Mouse (Mus musculus): ENCODE data around the gene Gipc1. TPM values are rescaled to one million over a fixed set of nuclear protein-coding genes. Genes with fewer than 3 reads are reported as not detected.
A peak's percentile ranks its signal among the peaks of the same experiment; 100 is the strongest.

The Gipc1 gene
- polyA plus RNA-seq (2014; fragmentation: Nextera tagmentation; extraction: Ambion mirVana): 107 and 131 TPM in 2 replicates

- Histone ChIP-seq H3K9me3 (ENCODE audit: control insufficient read depth, low read length) (no peaks in the 10 kb centered on the region; the same call in 1 of the 2 replicates), H3K4me3 (ENCODE audit: low read depth, low read length) (peak within 1 kb of the TSS; percentile 83), H3K4me2 (ENCODE audit: low read depth, low read length) (peak within 1 kb of the TSS; percentile 71), H3K4me1 (ENCODE audit: control insufficient read depth, insufficient read depth, low read length) (peaks cover 11% of the 10 kb centered on the region; the same call in 1 of the 2 replicates), H3K9ac (ENCODE audit: low read depth, low read length) (peak within 1 kb of the TSS; percentile 86), H3K27ac (replicated peaks; ENCODE audit: low read depth, low read length) (peak within 1 kb of the TSS; percentile 78), H3K27me3 (replicated peaks; ENCODE audit: control insufficient read depth, insufficient read depth, low read length) (no peaks in the 10 kb centered on the region), H3K36me3 (ENCODE audit: control insufficient read depth, insufficient read depth, low read length) (peaks cover 10% of the 10 kb centered on the region; the same call in 1 of the 2 replicates)
- WGBS: 6% methylated on average over 33 of the region's 50 CpGs
- peak; percentile 99 for DNase-seq (ENCODE audit: low spot score)
- ATAC-seq (ENCODE audit: low read depth): peak; percentile 98
Measured at GRCm38 (mm10) chr8:83652030-83652743, at the start of gene Gipc1. Gene Gipc1, plus strand, starts transcription at chr8:83652677.

- peak; percentile 98 for ATAC-seq (ENCODE audit: low read depth)
- 0% methylated on average over 36 of the region's 69 CpGs for WGBS
Measured at GRCm38 (mm10) chr8:83607661-83608397, 44.6 kb upstream of the Gipc1 start, which contains the start of the genes Tecr and Dnajb1. Gene Tecr, minus strand, starts transcription at chr8:83607971. Gene Dnajb1, plus strand, starts transcription at chr8:83608193.

GRCm38 (mm10) chr8:83608398-83608829, 44.1 kb upstream of the Gipc1 start:
- Histone ChIP-seq H3K4me3 (ENCODE audit: low read depth, low read length) (peak overlapping the region; percentile 89), H3K9me3 (ENCODE audit: control insufficient read depth, low read length) (no peaks in the 10 kb centered on the region), H3K4me2 (ENCODE audit: low read depth, low read length) (peak overlapping the region; percentile 86), H3K4me1 (ENCODE audit: control insufficient read depth, insufficient read depth, low read length) (peaks cover 16% of the 10 kb centered on the region), H3K27ac (replicated peaks; ENCODE audit: low read depth, low read length) (peak overlapping the region; percentile 99), H3K9ac (ENCODE audit: low read depth, low read length) (peak overlapping the region; percentile 93), H3K36me3 (ENCODE audit: control insufficient read depth, insufficient read depth, low read length) (peaks cover 38% of the 10 kb centered on the region), H3K27me3 (replicated peaks; ENCODE audit: control insufficient read depth, insufficient read depth, low read length) (no peaks in the 10 kb centered on the region)
- ATAC-seq (ENCODE audit: low read depth) (peak; percentile 78), DNase-seq (ENCODE audit: low spot score) (peak; percentile 93)
- WGBS: under 1% methylated on average over 43 of the region's 51 CpGs

More at GRCm38 (mm10) chr8:83607661-83608397, 44.6 kb upstream of the Gipc1 start, which contains the start of the genes Tecr and Dnajb1:
- Histone ChIP-seq H3K9ac (ENCODE audit: low read depth, low read length) (peak within 1 kb of the TSS; percentile 93), H3K4me2 (ENCODE audit: low read depth, low read length) (peak within 1 kb of the TSS; percentile 86), H3K4me1 (ENCODE audit: control insufficient read depth, insufficient read depth, low read length) (peaks cover 16% of the 10 kb centered on the region), H3K4me3 (ENCODE audit: low read depth, low read length) (peak within 1 kb of the TSS; percentile 89), H3K27ac (replicated peaks; ENCODE audit: low read depth, low read length) (peak within 1 kb of the TSS; percentile 99), H3K9me3 (ENCODE audit: control insufficient read depth, low read length) (no peaks in the 10 kb centered on the region), H3K27me3 (replicated peaks; ENCODE audit: control insufficient read depth, insufficient read depth, low read length) (no peaks in the 10 kb centered on the region), H3K36me3 (ENCODE audit: control insufficient read depth, insufficient read depth, low read length) (peaks cover 35% of the 10 kb centered on the region)
- peak; percentile 99 for DNase-seq (ENCODE audit: low spot score)

- Histone ChIP-seq H3K4me1 (ENCODE audit: control insufficient read depth, insufficient read depth, low read length) (peaks cover 16% of the 10 kb centered on the region), H3K4me2 (ENCODE audit: low read depth, low read length) (peak overlapping the region; percentile 86)
- WGBS: 26% methylated on average over 9 of the region's 9 CpGs
Measured at GRCm38 (mm10) chr8:83609086-83609485, 43.4 kb upstream of the Gipc1 start.

GRCm38 (mm10) chr8:83609547-83610180, 42.8 kb upstream of the Gipc1 start:
- peak overlapping the region; percentile 99; the same call in 1 of the 2 replicates for H3K27ac ChIP-seq (replicated peaks; ENCODE audit: low read depth, low read length)
- ATAC-seq (ENCODE audit: low read depth): no peak
- H3K36me3 ChIP-seq (ENCODE audit: control insufficient read depth, insufficient read depth, low read length): peaks cover 38% of the 10 kb centered on the region

More at GRCm38 (mm10) chr8:83609086-83609485, 43.4 kb upstream of the Gipc1 start:
- peak overlapping the region; percentile 99 for H3K27ac ChIP-seq (replicated peaks; ENCODE audit: low read depth, low read length)
- peak overlapping the region; percentile 93 for H3K9ac ChIP-seq (ENCODE audit: low read depth, low read length)
- H3K27me3 ChIP-seq (replicated peaks; ENCODE audit: control insufficient read depth, insufficient read depth, low read length): no peaks in the 10 kb centered on the region
- DNase-seq (ENCODE audit: low spot score): no peak
- peaks cover 38% of the 10 kb centered on the region for H3K36me3 ChIP-seq (ENCODE audit: control insufficient read depth, insufficient read depth, low read length)
- no peak for ATAC-seq (ENCODE audit: low read depth)
- peak overlapping the region; percentile 89 for H3K4me3 ChIP-seq (ENCODE audit: low read depth, low read length)
- no peaks in the 10 kb centered on the region for H3K9me3 ChIP-seq (ENCODE audit: control insufficient read depth, low read length)

GRCm38 (mm10) chr8:83611921-83612320, 40.6 kb upstream of the Gipc1 start:
- H3K36me3 ChIP-seq (ENCODE audit: control insufficient read depth, insufficient read depth, low read length): peaks cover 38% of the 10 kb centered on the region
- H3K27me3 ChIP-seq (replicated peaks; ENCODE audit: control insufficient read depth, insufficient read depth, low read length): no peaks in the 10 kb centered on the region
- ATAC-seq (ENCODE audit: low read depth) (no peak), DNase-seq (ENCODE audit: low spot score) (no peak)
- WGBS: 95% methylated on average over 4 of the region's 4 CpGs
- no peak overlapping the region for H3K9ac ChIP-seq (ENCODE audit: low read depth, low read length)
- H3K4me3 ChIP-seq (ENCODE audit: low read depth, low read length): no peak overlapping the region
- H3K9me3 ChIP-seq (ENCODE audit: control insufficient read depth, low read length): no peaks in the 10 kb centered on the region
- H3K4me2 ChIP-seq (ENCODE audit: low read depth, low read length): no peak overlapping the region
- H3K4me1 ChIP-seq (ENCODE audit: control insufficient read depth, insufficient read depth, low read length): peaks cover 15% of the 10 kb centered on the region
- H3K27ac ChIP-seq (replicated peaks; ENCODE audit: low read depth, low read length): no peak overlapping the region

More at GRCm38 (mm10) chr8:83609547-83610180, 42.8 kb upstream of the Gipc1 start:
- peaks cover 16% of the 10 kb centered on the region for H3K4me1 ChIP-seq (ENCODE audit: control insufficient read depth, insufficient read depth, low read length)
- WGBS: 92% methylated on average over 10 of the region's 10 CpGs
- peak overlapping the region; percentile 89 for H3K4me3 ChIP-seq (ENCODE audit: low read depth, low read length)
- H3K27me3 ChIP-seq (replicated peaks; ENCODE audit: control insufficient read depth, insufficient read depth, low read length): no peaks in the 10 kb centered on the region
- peak overlapping the region; percentile 93 for H3K9ac ChIP-seq (ENCODE audit: low read depth, low read length)
- H3K9me3 ChIP-seq (ENCODE audit: control insufficient read depth, low read length): no peaks in the 10 kb centered on the region
- no peak for DNase-seq (ENCODE audit: low spot score)
- peak overlapping the region; percentile 86 for H3K4me2 ChIP-seq (ENCODE audit: low read depth, low read length)

GRCm38 (mm10) chr8:83613695-83614094, 38.8 kb upstream of the Gipc1 start:
- peaks cover 38% of the 10 kb centered on the region for H3K36me3 ChIP-seq (ENCODE audit: control insufficient read depth, insufficient read depth, low read length)
- H3K9ac ChIP-seq (ENCODE audit: low read depth, low read length): no peak overlapping the region
- no peaks in the 10 kb centered on the region for H3K27me3 ChIP-seq (replicated peaks; ENCODE audit: control insufficient read depth, insufficient read depth, low read length)
- H3K4me2 ChIP-seq (ENCODE audit: low read depth, low read length): no peak overlapping the region
- no peaks in the 10 kb centered on the region for H3K9me3 ChIP-seq (ENCODE audit: control insufficient read depth, low read length)
- ATAC-seq (ENCODE audit: low read depth) (no peak), DNase-seq (ENCODE audit: low spot score) (no peak)
- H3K4me3 ChIP-seq (ENCODE audit: low read depth, low read length): no peak overlapping the region
- H3K27ac ChIP-seq (replicated peaks; ENCODE audit: low read depth, low read length): no peak overlapping the region
- H3K4me1 ChIP-seq (ENCODE audit: control insufficient read depth, insufficient read depth, low read length): peaks cover 12% of the 10 kb centered on the region; the same call in 1 of the 2 replicates
- 95% methylated on average over 4 of the region's 4 CpGs for WGBS

DNA sequence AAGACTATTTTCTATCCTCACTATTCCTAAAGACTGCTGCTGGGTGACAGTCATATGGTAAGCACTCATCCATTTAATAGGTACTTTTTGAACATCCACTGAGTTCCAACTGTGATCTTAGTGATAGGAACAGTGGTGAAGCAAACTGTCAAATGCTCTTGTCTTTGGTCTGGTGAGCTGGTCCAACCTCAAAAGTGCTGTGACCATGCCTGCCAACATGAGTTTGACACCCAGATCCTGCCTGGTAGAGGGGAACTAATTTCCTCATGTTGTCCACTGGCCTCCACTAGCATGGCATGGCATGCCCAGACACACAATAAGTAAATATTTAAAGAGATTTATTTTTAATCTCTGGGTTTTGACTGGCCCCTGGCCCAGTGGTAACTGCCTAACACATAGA, 35.9 kb upstream of the Gipc1 start:
- Histone ChIP-seq H3K4me2 (ENCODE audit: low read depth, low read length) (no peak overlapping the region), H3K9me3 (ENCODE audit: control insufficient read depth, low read length) (no peaks in the 10 kb centered on the region), H3K9ac (ENCODE audit: low read depth, low read length) (no peak overlapping the region), H3K4me3 (ENCODE audit: low read depth, low read length) (no peak overlapping the region), H3K4me1 (ENCODE audit: control insufficient read depth, insufficient read depth, low read length) (no peaks in the 10 kb centered on the region), H3K36me3 (ENCODE audit: control insufficient read depth, insufficient read depth, low read length) (peaks cover 16% of the 10 kb centered on the region), H3K27me3 (replicated peaks; ENCODE audit: control insufficient read depth, insufficient read depth, low read length) (no peaks in the 10 kb centered on the region), H3K27ac (replicated peaks; ENCODE audit: low read depth, low read length) (no peak overlapping the region)
- ATAC-seq (ENCODE audit: low read depth) (no peak), DNase-seq (ENCODE audit: low spot score) (no peak)

Measured in embryonic facial prominence, embryonic 14.5 days (tissue).